Mouse (Mus musculus): ENCODE measurements around the gene Cenpn. TPM values are rescaled to one million over a fixed set of nuclear protein-coding genes. Genes with fewer than 3 reads are reported as not detected.

Cenpn gene
- polyA plus RNA-seq (2015; fragmentation: Nextera tagmentation; extraction: Ambion mirVana): 24.5 and 29.5 TPM in 2 replicates

DNA sequence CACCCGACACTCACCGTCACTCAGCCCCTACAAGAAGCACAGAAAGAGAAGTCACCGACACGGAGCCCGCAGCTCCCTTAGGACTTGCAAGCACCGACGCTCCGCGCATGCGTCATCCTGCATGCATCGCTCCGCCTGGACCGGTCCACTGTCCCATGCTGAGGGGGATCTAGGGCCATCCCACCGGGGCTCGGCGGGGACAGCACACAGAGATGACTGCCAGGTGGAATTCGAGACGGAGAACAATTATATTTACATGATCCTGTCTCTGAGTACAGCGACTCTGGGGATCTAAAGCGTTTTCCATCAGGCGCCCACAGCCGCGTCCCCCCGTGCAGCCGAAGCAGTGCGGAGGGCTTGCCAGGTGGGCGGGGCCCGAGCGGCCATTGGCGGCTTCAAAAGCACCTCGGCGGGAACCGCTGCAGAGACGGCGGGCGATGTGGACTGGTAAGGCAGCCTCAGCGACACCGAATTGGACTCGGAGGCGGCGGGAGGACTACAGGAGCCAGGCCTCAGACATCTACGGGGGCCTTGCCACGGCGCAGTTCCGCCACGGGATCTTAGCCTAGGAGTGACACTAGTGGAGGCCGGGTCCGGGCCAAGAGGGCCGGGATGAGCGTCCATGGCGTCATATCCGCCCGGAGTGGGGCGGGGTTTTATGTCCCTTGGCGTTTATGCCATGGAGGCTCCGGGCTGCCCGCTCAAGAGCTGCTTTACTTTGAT, at the start of gene Cenpn, which contains the start of gene Cmc2:
Gene Cenpn, plus strand, starts transcription at position 394 of the 723 bp plus-strand sequence.
Gene Cmc2, minus strand, starts transcription at position 119 of the 723 bp plus-strand sequence.
- ATAC-seq: peak; percentile 98

DNA sequence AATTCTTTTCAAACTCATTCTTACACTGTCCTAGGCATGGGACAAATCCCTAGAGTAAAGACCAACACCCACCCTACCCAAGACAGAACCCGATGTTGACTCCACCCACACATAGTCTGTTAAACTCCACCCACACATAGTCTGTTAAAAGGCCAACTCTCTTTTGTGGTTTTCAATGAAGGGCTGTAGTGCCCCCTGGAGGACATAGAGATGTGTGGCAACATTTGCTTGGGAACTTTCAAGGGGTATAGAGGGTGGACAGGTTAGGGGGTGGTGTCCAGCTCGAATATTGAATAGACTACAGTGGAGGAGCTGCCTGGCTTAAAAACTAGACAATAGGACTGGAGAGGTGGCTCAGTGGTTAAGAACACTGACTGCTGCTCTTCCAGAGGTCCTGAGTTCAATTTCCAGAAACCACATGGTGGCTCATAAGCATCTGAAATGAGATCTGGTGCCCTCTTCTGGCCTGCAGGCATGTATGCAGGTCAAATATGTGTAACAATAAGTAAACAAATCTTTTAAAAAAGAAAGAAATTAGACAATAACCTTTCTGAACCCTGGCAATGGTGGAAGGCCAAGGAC, 48.7 kb upstream of the Cenpn start:
- Histone ChIP-seq H3K4me1 (replicated peaks) (no peaks in the 10 kb centered on the region), H3K27ac (no peak overlapping the region), H3K9ac (no peak overlapping the region), H3K9me3 (no peaks in the 10 kb centered on the region), H3K4me3 (replicated peaks) (no peak overlapping the region), H3K4me2 (replicated peaks) (no peak overlapping the region), H3K36me3 (no peaks in the 10 kb centered on the region), H3K27me3 (replicated peaks) (no peaks in the 10 kb centered on the region)
- WGBS: 67% methylated on average over 2 of the region's 2 CpGs
- no peak for ATAC-seq

More for the DNA sequence above, at the start of gene Cenpn, which contains the start of gene Cmc2:
- H3K27me3 ChIP-seq (replicated peaks): no peaks in the 10 kb centered on the region
- peak within 1 kb of the TSS; percentile 81 for H3K27ac ChIP-seq
- peak within 1 kb of the TSS; percentile 74 for H3K9ac ChIP-seq
- H3K4me1 ChIP-seq (replicated peaks): peaks cover 10% of the 10 kb centered on the region
- no peaks in the 10 kb centered on the region for H3K9me3 ChIP-seq
- under 1% methylated on average over 57 of the region's 57 CpGs for WGBS
- peak within 1 kb of the TSS; percentile 90 for H3K4me3 ChIP-seq (replicated peaks)
- no peaks in the 10 kb centered on the region for H3K36me3 ChIP-seq
- peak within 1 kb of the TSS; percentile 66 for H3K4me2 ChIP-seq (replicated peaks)

DNA sequence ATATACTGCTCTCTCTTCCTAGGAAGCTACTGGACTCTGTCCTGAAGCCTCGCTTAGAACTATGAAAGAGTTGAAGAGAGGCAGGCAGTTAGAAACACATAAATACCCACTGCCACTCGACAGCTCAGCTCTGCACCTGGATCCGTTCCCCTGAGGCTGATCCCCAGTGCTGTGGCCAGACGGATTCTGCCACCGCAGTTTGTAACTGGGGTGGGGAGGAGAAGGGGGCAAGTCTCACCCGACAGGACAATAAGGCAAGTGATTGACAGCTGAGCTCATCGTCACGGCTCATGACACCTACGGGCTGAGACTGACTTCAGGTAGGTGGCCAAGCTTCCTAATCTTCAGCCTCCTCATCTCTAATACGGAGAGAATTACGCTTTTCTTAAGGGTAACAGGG, 47.9 kb upstream of the Cenpn start:
- no peaks in the 10 kb centered on the region for H3K27me3 ChIP-seq (replicated peaks)
- WGBS: 77% methylated on average over 11 of the region's 11 CpGs
- H3K4me2 ChIP-seq (replicated peaks): no peak overlapping the region
- H3K9me3 ChIP-seq: no peaks in the 10 kb centered on the region
- ATAC-seq: no peak
- H3K4me3 ChIP-seq (replicated peaks): no peak overlapping the region
- no peak overlapping the region for H3K27ac ChIP-seq
- no peaks in the 10 kb centered on the region for H3K36me3 ChIP-seq
- H3K4me1 ChIP-seq (replicated peaks): no peaks in the 10 kb centered on the region
- no peak overlapping the region for H3K9ac ChIP-seq

DNA sequence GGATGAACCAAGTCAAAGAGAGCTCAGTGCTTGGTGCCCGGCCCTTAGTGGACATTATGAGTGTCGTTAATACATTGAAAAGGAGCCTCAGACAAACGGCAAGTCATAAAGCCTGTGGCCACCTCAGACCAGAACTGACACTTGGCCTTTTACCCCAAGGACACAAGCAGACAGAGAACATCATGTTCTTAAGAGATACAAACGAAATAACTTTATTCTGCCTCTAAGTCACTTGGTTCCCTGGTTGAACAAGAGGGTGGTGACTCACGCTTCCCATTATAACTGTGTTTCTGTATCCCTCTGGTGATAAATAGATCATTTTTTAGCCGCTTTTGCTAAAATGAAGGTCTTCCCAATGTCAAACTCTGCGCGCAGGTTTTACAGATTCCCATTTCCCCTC, 47.5 kb upstream of the Cenpn start:
- Histone ChIP-seq H3K4me2 (replicated peaks) (no peak overlapping the region), H3K9ac (no peak overlapping the region), H3K9me3 (no peaks in the 10 kb centered on the region), H3K4me1 (replicated peaks) (no peaks in the 10 kb centered on the region), H3K36me3 (no peaks in the 10 kb centered on the region), H3K27ac (no peak overlapping the region), H3K27me3 (replicated peaks) (no peaks in the 10 kb centered on the region), H3K4me3 (replicated peaks) (no peak overlapping the region)
- no peak for ATAC-seq
- WGBS: 76% methylated on average over 8 of the region's 8 CpGs

DNA sequence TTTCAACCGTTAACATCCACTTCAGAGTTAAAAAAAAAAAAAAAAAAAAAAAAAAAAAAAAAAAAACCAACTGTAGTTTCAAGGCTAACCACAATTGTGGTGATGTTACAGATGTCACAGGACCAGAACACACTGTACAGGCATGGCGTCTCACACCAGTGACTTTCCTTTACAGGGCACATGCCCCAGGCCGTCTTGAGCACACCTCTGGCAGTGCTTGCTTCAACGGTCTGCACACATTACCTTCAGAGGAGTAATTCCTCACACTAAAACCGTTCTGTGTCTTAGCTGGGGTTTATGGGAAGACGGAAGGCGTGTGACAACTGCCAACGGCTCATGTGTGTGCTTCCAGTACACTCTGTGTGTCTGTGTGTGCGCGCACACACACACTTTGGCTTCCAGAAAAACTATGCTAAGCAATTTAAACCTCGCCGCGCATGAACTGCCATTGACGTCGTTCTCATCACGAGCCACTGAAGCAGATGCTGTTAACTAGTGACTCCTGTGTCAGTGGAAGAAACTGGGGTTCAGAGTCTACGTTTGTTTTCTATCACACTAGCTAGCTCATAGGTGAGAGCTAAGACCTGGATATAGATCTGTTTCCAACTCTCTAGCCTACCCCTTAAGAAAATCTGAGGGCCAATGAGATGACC, 45.6 kb upstream of the Cenpn start:
- H3K4me3 ChIP-seq (replicated peaks): no peak overlapping the region
- no peak overlapping the region for H3K27ac ChIP-seq
- H3K27me3 ChIP-seq (replicated peaks): no peaks in the 10 kb centered on the region
- no peaks in the 10 kb centered on the region for H3K36me3 ChIP-seq
- H3K9me3 ChIP-seq: no peaks in the 10 kb centered on the region
- ATAC-seq: no peak
- 85% methylated on average over 17 of the region's 17 CpGs for WGBS
- no peaks in the 10 kb centered on the region for H3K4me1 ChIP-seq (replicated peaks)
- H3K9ac ChIP-seq: no peak overlapping the region
- H3K4me2 ChIP-seq (replicated peaks): no peak overlapping the region

DNA sequence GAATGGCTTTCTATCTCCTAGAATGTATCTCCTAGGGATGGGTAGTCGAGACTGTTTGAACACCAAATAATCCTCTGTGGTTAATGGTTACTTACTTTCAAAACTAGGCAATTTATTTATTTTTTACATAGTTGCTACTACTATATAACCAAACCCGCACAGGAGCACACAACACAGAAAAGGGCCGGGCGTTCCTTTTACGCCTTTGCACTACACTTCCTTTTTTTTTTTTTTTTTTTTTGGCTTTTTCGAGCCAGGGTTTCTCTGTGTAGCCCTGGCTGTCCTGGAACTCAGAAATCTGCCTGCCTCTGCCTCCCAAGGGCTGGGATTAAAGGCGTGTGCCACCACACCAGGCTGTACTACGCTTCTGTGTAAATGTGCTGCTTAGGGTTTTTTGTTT, 40.1 kb upstream of the Cenpn start:
- Histone ChIP-seq H3K4me1 (replicated peaks) (no peaks in the 10 kb centered on the region), H3K4me3 (replicated peaks) (no peak overlapping the region), H3K9ac (no peak overlapping the region), H3K27ac (no peak overlapping the region), H3K36me3 (no peaks in the 10 kb centered on the region), H3K9me3 (no peaks in the 10 kb centered on the region), H3K4me2 (replicated peaks) (no peak overlapping the region), H3K27me3 (replicated peaks) (no peaks in the 10 kb centered on the region)
- no peak for ATAC-seq
- WGBS: 89% methylated on average over 8 of the region's 8 CpGs

DNA sequence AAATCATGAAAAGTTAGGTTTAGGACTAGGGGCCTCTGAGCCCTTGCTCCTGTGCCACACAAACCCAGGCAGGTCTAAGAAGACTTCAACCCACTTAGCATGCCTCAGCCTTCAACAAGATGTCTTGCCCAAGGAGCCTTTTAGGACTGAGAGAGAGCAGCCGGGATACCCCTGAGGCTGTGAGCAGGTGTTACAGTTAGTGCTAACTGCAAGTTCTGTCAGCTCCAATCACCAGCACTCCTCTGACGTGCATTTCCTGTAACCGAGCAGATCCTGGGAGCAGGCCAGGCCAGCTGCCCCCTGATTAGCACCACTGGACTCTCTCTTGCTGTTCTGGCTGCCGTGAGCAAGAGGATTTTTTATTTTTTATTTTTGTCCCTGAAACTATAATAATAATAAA, 33.7 kb upstream of the Cenpn start:
- Histone ChIP-seq H3K4me1 (replicated peaks) (no peaks in the 10 kb centered on the region), H3K36me3 (0 out of 2 replicates have a peak, but pooled peaks cover 5% of the 10 kb centered on the region), H3K27ac (no peak overlapping the region), H3K9me3 (no peaks in the 10 kb centered on the region), H3K4me2 (replicated peaks) (no peak overlapping the region), H3K27me3 (replicated peaks) (no peaks in the 10 kb centered on the region), H3K9ac (no peak overlapping the region), H3K4me3 (replicated peaks) (no peak overlapping the region)
- no peak for ATAC-seq
- WGBS: 68% methylated on average over 4 of the region's 4 CpGs

DNA sequence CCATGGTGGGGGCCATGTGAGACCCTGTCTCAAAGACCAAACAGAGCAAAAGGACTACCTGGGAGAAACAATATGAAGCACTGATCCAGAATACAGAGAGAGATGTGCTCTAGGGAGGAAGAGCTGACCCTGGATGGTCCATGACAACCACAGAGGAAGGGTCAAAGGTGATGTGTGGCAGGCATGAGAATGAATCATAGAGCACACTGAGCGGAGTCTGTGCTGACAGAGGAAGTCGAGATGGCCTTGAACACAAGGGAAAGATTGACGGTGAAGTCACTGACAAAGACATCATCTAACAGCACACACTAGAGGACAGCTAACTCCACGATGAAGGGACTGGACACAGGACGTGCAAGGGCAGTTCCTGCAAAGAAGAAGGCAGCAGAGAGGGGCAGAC, 30.1 kb upstream of the Cenpn start:
- 85% methylated on average over 5 of the region's 5 CpGs for WGBS
- no peak overlapping the region for H3K4me3 ChIP-seq (replicated peaks)
- no peaks in the 10 kb centered on the region for H3K27me3 ChIP-seq (replicated peaks)
- no peak overlapping the region for H3K27ac ChIP-seq
- no peak for ATAC-seq
- H3K4me1 ChIP-seq (replicated peaks): no peaks in the 10 kb centered on the region
- H3K4me2 ChIP-seq (replicated peaks): no peak overlapping the region
- H3K9me3 ChIP-seq: no peaks in the 10 kb centered on the region
- H3K9ac ChIP-seq: no peak overlapping the region
- 0 out of 2 replicates have a peak, but pooled peaks cover 8% of the 10 kb centered on the region for H3K36me3 ChIP-seq

DNA sequence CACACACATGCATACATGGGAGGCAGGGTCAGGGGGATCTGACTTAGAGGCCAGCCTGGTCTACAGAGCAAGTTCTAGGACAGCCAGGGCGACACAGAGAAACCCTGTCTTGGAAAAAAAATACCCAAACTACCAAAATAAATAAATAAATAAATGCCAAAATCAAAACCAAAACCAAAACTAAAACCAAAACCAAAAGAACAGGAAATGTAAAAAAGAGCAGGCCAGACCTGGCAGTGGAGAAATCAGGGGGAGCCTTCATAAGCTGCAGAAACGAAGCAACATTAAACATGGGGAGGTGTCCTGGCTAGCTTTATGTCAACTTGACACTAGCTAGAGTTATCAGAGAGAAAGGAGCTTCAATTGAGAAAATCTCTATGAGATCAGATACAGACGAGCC, 29.4 kb upstream of the Cenpn start:
- ATAC-seq: no peak
- Histone ChIP-seq H3K9ac (no peak overlapping the region), H3K27ac (no peak overlapping the region), H3K4me1 (replicated peaks) (no peaks in the 10 kb centered on the region), H3K4me2 (replicated peaks) (no peak overlapping the region), H3K27me3 (replicated peaks) (no peaks in the 10 kb centered on the region), H3K4me3 (replicated peaks) (no peak overlapping the region), H3K36me3 (0 out of 2 replicates have a peak, but pooled peaks cover 8% of the 10 kb centered on the region), H3K9me3 (no peaks in the 10 kb centered on the region)
- 90% methylated on average over 3 of the region's 3 CpGs for WGBS

DNA sequence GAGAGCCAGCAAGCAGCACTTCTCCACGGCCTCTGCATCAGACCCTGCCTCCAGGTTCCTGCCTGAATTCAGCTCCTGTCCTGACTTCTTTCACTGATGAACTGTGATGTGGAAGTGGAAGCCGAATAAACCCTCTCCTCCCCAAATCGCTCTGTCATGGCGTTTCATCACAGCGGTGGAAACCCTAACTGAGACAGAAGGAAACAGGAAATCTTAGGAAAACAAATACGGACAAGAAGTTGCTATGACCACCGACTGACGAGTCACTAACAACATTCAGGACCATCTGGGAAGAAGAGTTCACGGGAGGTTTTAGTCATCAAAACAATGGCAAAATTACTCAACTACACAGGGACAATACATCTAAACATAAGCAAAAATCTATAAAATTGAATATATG, 28.9 kb upstream of the Cenpn start:
- Histone ChIP-seq H3K9ac (no peak overlapping the region), H3K27ac (no peak overlapping the region), H3K4me3 (replicated peaks) (no peak overlapping the region), H3K36me3 (0 out of 2 replicates have a peak, but pooled peaks cover 8% of the 10 kb centered on the region), H3K27me3 (replicated peaks) (no peaks in the 10 kb centered on the region), H3K9me3 (no peaks in the 10 kb centered on the region), H3K4me2 (replicated peaks) (no peak overlapping the region), H3K4me1 (replicated peaks) (no peaks in the 10 kb centered on the region)
- no peak for ATAC-seq
- 78% methylated on average over 9 of the region's 9 CpGs for WGBS

DNA sequence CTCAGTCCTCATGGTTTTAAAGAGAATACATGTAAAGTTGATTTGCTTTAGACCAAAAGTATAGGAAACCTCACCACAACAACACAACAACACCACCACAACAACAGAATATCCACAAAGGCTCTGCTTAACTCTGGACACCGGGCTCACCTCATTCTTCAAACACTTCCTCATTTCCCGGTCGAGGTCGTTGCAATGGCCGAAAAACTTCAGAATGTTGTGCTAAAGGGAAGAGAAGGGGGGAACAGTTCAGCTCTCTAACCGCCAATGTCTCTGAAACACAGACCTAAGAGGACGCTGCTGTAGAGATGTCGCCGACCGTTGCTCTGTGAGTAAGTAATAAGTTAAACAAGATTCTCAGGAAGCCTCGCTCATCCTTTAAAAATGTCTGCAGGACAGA, 27.6 kb upstream of the Cenpn start:
- ATAC-seq: no peak
- 74% methylated on average over 11 of the region's 11 CpGs for WGBS
- Histone ChIP-seq H3K4me3 (replicated peaks) (no peak overlapping the region), H3K4me2 (replicated peaks) (no peak overlapping the region), H3K9ac (no peak overlapping the region), H3K27me3 (replicated peaks) (no peaks in the 10 kb centered on the region), H3K9me3 (no peaks in the 10 kb centered on the region), H3K27ac (no peak overlapping the region), H3K36me3 (0 out of 2 replicates have a peak, but pooled peaks cover 8% of the 10 kb centered on the region), H3K4me1 (replicated peaks) (no peaks in the 10 kb centered on the region)

DNA sequence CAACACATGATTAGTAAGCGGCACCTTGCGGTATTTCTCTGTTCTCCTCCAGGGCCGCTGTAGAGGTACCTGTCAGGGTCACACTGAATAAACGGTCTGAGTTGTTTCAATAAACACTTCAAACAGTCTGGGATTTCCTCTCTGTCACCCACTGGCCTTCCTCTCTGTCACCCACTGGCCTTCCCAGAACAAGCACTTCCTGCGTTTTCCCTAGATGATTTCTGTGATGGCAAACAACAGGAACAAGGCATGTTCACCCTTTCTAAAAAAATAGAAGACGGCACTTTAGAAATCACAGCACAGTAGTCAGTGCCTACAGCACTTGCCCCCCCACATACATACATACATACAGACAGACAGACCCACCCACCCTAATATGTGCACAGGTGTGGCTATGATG, 26.0 kb upstream of the Cenpn start:
- ATAC-seq: no peak
- WGBS: 88% methylated on average over 6 of the region's 6 CpGs
- Histone ChIP-seq H3K9me3 (no peaks in the 10 kb centered on the region), H3K4me1 (replicated peaks) (no peaks in the 10 kb centered on the region), H3K4me3 (replicated peaks) (no peak overlapping the region), H3K27ac (no peak overlapping the region), H3K4me2 (replicated peaks) (no peak overlapping the region), H3K9ac (no peak overlapping the region), H3K36me3 (0 out of 2 replicates have a peak, but pooled peaks cover 3% of the 10 kb centered on the region), H3K27me3 (replicated peaks) (no peaks in the 10 kb centered on the region)
